Mouse (Mus musculus): ENCODE results near the gene Ppp1r15a. TPM values are rescaled to one million over a fixed set of nuclear protein-coding genes. Genes with fewer than 3 reads are reported as not detected.
A peak's percentile ranks its signal among the peaks of the same experiment; 100 is the strongest.

The Ppp1r15a gene
- polyA plus RNA-seq, 1 experiment = 20.0 TPM

- H3K27ac ChIP-seq (ENCODE audit: insufficient read depth, low read length) = no peak overlapping the region
- H3K4me3 ChIP-seq (ENCODE audit: insufficient read depth, low read length) = no peak overlapping the region
- H3K4me1 ChIP-seq (ENCODE audit: control insufficient read depth, insufficient read depth, low read length) = no peaks in the 10 kb centered on the region
- no peak for TF ChIP-seq POLR2A (IDR thresholded peaks at IDR 0.05; ENCODE audit: extremely low read depth, insufficient read depth, low read length)
- no peak for TF ChIP-seq CTCF (IDR thresholded peaks at IDR 0.05; ENCODE audit: extremely low read depth, insufficient read depth, low read length)
Observed at GRCm38 (mm10) chr7:45553990-45554389, 27.9 kb upstream of the Ppp1r15a start.

- Histone ChIP-seq H3K4me3 (ENCODE audit: insufficient read depth, low read length) (no peak overlapping the region), H3K4me1 (ENCODE audit: control insufficient read depth, insufficient read depth, low read length) (no peaks in the 10 kb centered on the region), H3K27ac (ENCODE audit: insufficient read depth, low read length) (no peak overlapping the region)
- TF ChIP-seq POLR2A (IDR thresholded peaks at IDR 0.05; ENCODE audit: extremely low read depth, insufficient read depth, low read length) (no peak), CTCF (IDR thresholded peaks at IDR 0.05; ENCODE audit: extremely low read depth, insufficient read depth, low read length) (no peak)
Observed at GRCm38 (mm10) chr7:45553519-45553918, 27.5 kb upstream of the Ppp1r15a start.

GRCm38 (mm10) chr7:45551512-45551883 lies 25.4 kb upstream of the Ppp1r15a start:
- TF ChIP-seq CTCF (IDR thresholded peaks at IDR 0.05; ENCODE audit: extremely low read depth, insufficient read depth, low read length) (no peak), POLR2A (IDR thresholded peaks at IDR 0.05; ENCODE audit: extremely low read depth, insufficient read depth, low read length) (no peak)
- Histone ChIP-seq H3K4me3 (ENCODE audit: insufficient read depth, low read length) (no peak overlapping the region), H3K27ac (ENCODE audit: insufficient read depth, low read length) (no peak overlapping the region), H3K4me1 (ENCODE audit: control insufficient read depth, insufficient read depth, low read length) (no peaks in the 10 kb centered on the region)

- Histone ChIP-seq H3K27ac (ENCODE audit: insufficient read depth, low read length) (no peak overlapping the region), H3K4me3 (ENCODE audit: insufficient read depth, low read length) (no peak overlapping the region), H3K4me1 (ENCODE audit: control insufficient read depth, insufficient read depth, low read length) (no peaks in the 10 kb centered on the region)
- TF ChIP-seq CTCF (IDR thresholded peaks at IDR 0.05; ENCODE audit: extremely low read depth, insufficient read depth, low read length) (no peak), POLR2A (IDR thresholded peaks at IDR 0.05; ENCODE audit: extremely low read depth, insufficient read depth, low read length) (no peak)
Observed at GRCm38 (mm10) chr7:45550821-45551511, 24.9 kb upstream of the Ppp1r15a start.

- no peak overlapping the region for H3K27ac ChIP-seq (ENCODE audit: insufficient read depth, low read length)
- no peaks in the 10 kb centered on the region for H3K4me1 ChIP-seq (ENCODE audit: control insufficient read depth, insufficient read depth, low read length)
- no peak overlapping the region for H3K4me3 ChIP-seq (ENCODE audit: insufficient read depth, low read length)
- TF ChIP-seq CTCF (IDR thresholded peaks at IDR 0.05; ENCODE audit: extremely low read depth, insufficient read depth, low read length) (no peak), POLR2A (IDR thresholded peaks at IDR 0.05; ENCODE audit: extremely low read depth, insufficient read depth, low read length) (no peak)
Observed at GRCm38 (mm10) chr7:45549641-45550436, 23.8 kb upstream of the Ppp1r15a start.

- no peak overlapping the region for H3K27ac ChIP-seq (ENCODE audit: insufficient read depth, low read length)
- no peak for TF ChIP-seq POLR2A (IDR thresholded peaks at IDR 0.05; ENCODE audit: extremely low read depth, insufficient read depth, low read length)
- no peak for TF ChIP-seq CTCF (IDR thresholded peaks at IDR 0.05; ENCODE audit: extremely low read depth, insufficient read depth, low read length)
- H3K4me1 ChIP-seq (ENCODE audit: control insufficient read depth, insufficient read depth, low read length) = no peaks in the 10 kb centered on the region
- H3K4me3 ChIP-seq (ENCODE audit: insufficient read depth, low read length) = no peak overlapping the region
Observed at GRCm38 (mm10) chr7:45544525-45544924, 18.5 kb upstream of the Ppp1r15a start.

GRCm38 (mm10) chr7:45540213-45540612 lies 14.1 kb upstream of the Ppp1r15a start:
- Histone ChIP-seq H3K4me3 (ENCODE audit: insufficient read depth, low read length) (no peak overlapping the region), H3K27ac (ENCODE audit: insufficient read depth, low read length) (no peak overlapping the region), H3K4me1 (ENCODE audit: control insufficient read depth, insufficient read depth, low read length) (no peaks in the 10 kb centered on the region)
- TF ChIP-seq POLR2A (IDR thresholded peaks at IDR 0.05; ENCODE audit: extremely low read depth, insufficient read depth, low read length) = no peak
- TF ChIP-seq CTCF (IDR thresholded peaks at IDR 0.05; ENCODE audit: extremely low read depth, insufficient read depth, low read length) = no peak

- Histone ChIP-seq H3K4me3 (ENCODE audit: insufficient read depth, low read length) (no peak overlapping the region), H3K4me1 (ENCODE audit: control insufficient read depth, insufficient read depth, low read length) (no peaks in the 10 kb centered on the region), H3K27ac (ENCODE audit: insufficient read depth, low read length) (no peak overlapping the region)
- TF ChIP-seq CTCF (IDR thresholded peaks at IDR 0.05; ENCODE audit: extremely low read depth, insufficient read depth, low read length) (no peak), POLR2A (IDR thresholded peaks at IDR 0.05; ENCODE audit: extremely low read depth, insufficient read depth, low read length) (no peak)
Observed at GRCm38 (mm10) chr7:45539095-45539494, 13.0 kb upstream of the Ppp1r15a start.

GRCm38 (mm10) chr7:45538163-45539041 lies 12.3 kb upstream of the Ppp1r15a start:
- H3K4me1 ChIP-seq (ENCODE audit: control insufficient read depth, insufficient read depth, low read length) = no peaks in the 10 kb centered on the region
- TF ChIP-seq CTCF (IDR thresholded peaks at IDR 0.05; ENCODE audit: extremely low read depth, insufficient read depth, low read length) = no peak
- TF ChIP-seq POLR2A (IDR thresholded peaks at IDR 0.05; ENCODE audit: extremely low read depth, insufficient read depth, low read length) = peak; percentile 52; the same call in 1 of the 2 replicates
- peak overlapping the region; percentile 64 for H3K4me3 ChIP-seq (ENCODE audit: insufficient read depth, low read length)
- no peak overlapping the region for H3K27ac ChIP-seq (ENCODE audit: insufficient read depth, low read length)

Data from cortical plate, adult 2 months (tissue).